Mouse (Mus musculus) activated CD4-positive, CD25-positive, alpha-beta regulatory T cell (primary cell): ENCODE measurements around the gene Cd151. TPM values are rescaled to one million over a fixed set of nuclear protein-coding genes. Genes with fewer than 3 reads are reported as not detected.

Experiments
- polyA plus RNA-seq, 2 experiments: library from polyadenylated mRNA; unstranded; fragments of 100-300 nt; shearing (Covaris generic); gene quantifications; one replicate each; pipeline ENCODE4 v1.2.1; 2017

Cd151 gene
- 10 to 100 TPM in 1 of 2 experiments, 1 to 10 TPM in 1; 6.6 to 10.4 TPM for polyA plus RNA-seq

GRCm38 (mm10) chr7:141467230-141468030, at the start of gene Cd151:
Cd151 (plus strand) TSS chr7:141467392.

GRCm38 (mm10) chr7:141429310-141429709, 37.9 kb upstream of the Cd151 start, which contains the start of gene Cend1:
Cend1 (minus strand) TSS chr7:141429491.

GRCm38 (mm10) chr7:141437178-141438120, 29.7 kb upstream of the Cd151 start, which contains the start of gene Slc25a22:
Slc25a22 (minus strand) TSS chr7:141437892.

GRCm38 (mm10) chr7:141443828-141444237, 23.4 kb upstream of the Cd151 start, which contains the start of gene Pidd1:
Pidd1 (minus strand) TSS chr7:141444025.

GRCm38 (mm10) chr7:141447110-141447991, 19.8 kb upstream of the Cd151 start, which contains the start of gene Rplp2:
Rplp2 (plus strand) TSS chr7:141447370.

GRCm38 (mm10) chr7:141454967-141455551, 12.1 kb upstream of the Cd151 start, which contains the start of gene Pnpla2:
Pnpla2 (plus strand) TSS chr7:141455198.

GRCm38 (mm10) chr7:141460391-141461113, 6.6 kb upstream of the Cd151 start, which contains the start of gene Cracr2b:
Cracr2b (plus strand) TSS chr7:141461094.

GRCm38 (mm10) chr7:141475011-141475804, 8.0 kb downstream of the Cd151 start, which contains the start of the genes Polr2l and Tspan4:
Polr2l (minus strand) TSS chr7:141475132.
Tspan4 (plus strand) TSS chr7:141475240.

Other genes with a start within 250 kb of the Cd151 start
- 10 to 100 TPM; 55.5 to 85.8 TPM for gene Phrf1, start 238.6 kb upstream of the Cd151 start, polyA plus RNA-seq
- 100 to 1,000 TPM; 105 to 126 TPM for gene Irf7, start 200.9 kb upstream of the Cd151 start, polyA plus RNA-seq
- gene Cdhr5, start 190.6 kb upstream of the Cd151 start, polyA plus RNA-seq, result under 1 TPM in 1 of 2 experiments, not detected in 1; 0.07 TPM
- not detected for gene Sct, start 188.3 kb upstream of the Cd151 start, polyA plus RNA-seq
- under 1 TPM in 1 of 2 experiments, not detected in 1; 0.06 TPM for gene Drd4, start 175.4 kb upstream of the Cd151 start, polyA plus RNA-seq
- 10 to 100 TPM; 48.0 to 58.2 TPM for gene Deaf1, start 139.7 kb upstream of the Cd151 start, polyA plus RNA-seq
- gene Tmem80, start 139.7 kb upstream of the Cd151 start, polyA plus RNA-seq, result 10 to 100 TPM; 37.5 to 40.6 TPM
- gene Eps8l2, start 128.5 kb upstream of the Cd151 start, polyA plus RNA-seq, result under 1 TPM in 1 of 2 experiments, not detected in 1; 0.09 TPM
- gene Taldo1, start 75.2 kb upstream of the Cd151 start, polyA plus RNA-seq, result 100 to 1,000 TPM; 342 to 415 TPM
- 10 to 100 TPM; 72.8 to 73.0 TPM for gene Gatd1, start 53.3 kb upstream of the Cd151 start, polyA plus RNA-seq
- under 1 TPM; 0.39 to 0.96 TPM for gene Cend1, start 37.9 kb upstream of the Cd151 start, polyA plus RNA-seq
- gene Slc25a22, start 29.5 kb upstream of the Cd151 start, polyA plus RNA-seq, result 10 to 100 TPM; 56.7 to 57.4 TPM
- 10 to 100 TPM; 10.4 to 10.6 TPM for gene Pidd1, start 23.4 kb upstream of the Cd151 start, polyA plus RNA-seq
- 1,000 to 10,000 TPM; 1,171 to 2,116 TPM for gene Rplp2, start 20.0 kb upstream of the Cd151 start, polyA plus RNA-seq
- gene Pnpla2, start 12.2 kb upstream of the Cd151 start, polyA plus RNA-seq, result 10 to 100 TPM; 88.2 to 90.1 TPM
- under 1 TPM in 1 of 2 experiments, not detected in 1; 0.59 TPM for gene Cracr2b, start 6.3 kb upstream of the Cd151 start, polyA plus RNA-seq
- 10 to 100 TPM; 33.5 to 36.8 TPM for gene Polr2l, start 7.7 kb downstream of the Cd151 start, polyA plus RNA-seq
- gene Tspan4, start 7.8 kb downstream of the Cd151 start, polyA plus RNA-seq, result 1 to 10 TPM; 2.9 to 3.2 TPM
- gene Chid1, start 72.5 kb downstream of the Cd151 start, polyA plus RNA-seq, result 10 to 100 TPM; 10.7 to 19.5 TPM
- gene Ap2a2, start 94.8 kb downstream of the Cd151 start, polyA plus RNA-seq, result 10 to 100 TPM; 35.9 to 51.1 TPM
- under 1 TPM; 0.14 to 0.36 TPM for gene Muc6, start 187.9 kb downstream of the Cd151 start, polyA plus RNA-seq
- under 1 TPM; 0.16 to 0.36 TPM for gene Muc2, start 222.9 kb downstream of the Cd151 start, polyA plus RNA-seq